Mouse (Mus musculus) testis, adult 2 months (tissue): ENCODE measurements around the gene Scand1.

Experiments used
- CTCF ChIP-seq: fragments of 200-500 bp; IDR thresholded peaks from 2 replicates; pipeline ENCODE4 v1.5.1; 2012; ENCODE audit warnings: low read depth, mild to moderate bottlenecking, inconsistent platforms, low read length, moderate library complexity; ENCODE audit not compliant: control insufficient read depth, insufficient read depth, insufficient replicate concordance
- POLR2A ChIP-seq: fragments of 200-500 bp; IDR thresholded peaks from 2 replicates; pipeline ENCODE4 v1.6.1; 2012; ENCODE audit warnings: low read depth, mild to moderate bottlenecking, inconsistent platforms, low read length, moderate library complexity; ENCODE audit not compliant: control insufficient read depth

GRCm38 (mm10) chr2:156312297-156312897 lies at the start of gene Scand1, which contains the start of gene Cnbd2:
- TF ChIP-seq CTCF (peak; percentile 23; the same call in 1 of the 2 replicates), POLR2A (peak; percentile 79; the same call in 1 of the 2 replicates)
